Mouse (Mus musculus): ENCODE measurements at regions not wholly inside any gene's neighbourhood (a gene's known extent, or its start where the extent isn't known, plus 50 kb on each side); places are given as distances from the start of the nearest gene placed in this dataset.

DNA sequence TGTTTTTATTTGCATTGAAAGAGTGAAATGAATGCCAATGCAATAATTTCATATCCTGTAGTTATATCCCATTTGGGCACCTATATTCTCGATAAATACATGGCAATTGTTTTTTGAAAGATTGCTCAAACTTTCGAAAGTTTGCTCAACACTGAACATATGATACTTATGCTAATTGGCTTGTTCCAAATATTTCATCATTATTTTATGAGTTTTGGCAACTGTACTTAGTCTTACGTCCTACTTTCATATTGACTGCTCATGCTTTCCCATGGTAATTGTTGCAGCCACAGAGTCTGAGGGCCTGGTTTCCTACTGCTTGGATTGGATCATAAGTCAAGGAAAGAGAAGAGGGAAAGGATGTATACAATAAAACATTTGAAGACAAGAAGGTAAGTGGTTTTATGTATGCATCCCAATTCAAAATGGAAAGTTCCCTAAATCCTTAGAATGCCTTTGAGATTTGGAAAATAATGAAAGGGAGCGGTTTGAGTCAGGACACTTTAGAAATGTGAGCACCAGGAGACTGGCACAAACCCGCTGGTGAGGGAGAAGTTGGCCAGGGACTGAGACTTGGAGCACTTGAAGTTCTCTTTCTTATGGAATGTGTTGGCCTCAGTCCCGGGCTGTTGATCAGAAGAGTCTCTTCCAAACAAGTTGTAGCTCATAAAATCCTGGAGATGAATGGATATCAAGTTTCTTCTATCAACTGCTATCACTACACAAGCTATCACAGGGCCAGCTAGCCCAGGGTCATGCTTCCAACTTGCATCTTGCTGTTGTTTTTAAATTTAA lies 63.8 kb upstream of the Cblb start:
- no peak for TF ChIP-seq CTCF (IDR thresholded peaks at IDR 0.05; ENCODE audit: borderline replicate concordance, insufficient read depth, low read depth, low read length)
- DNase-seq = no peak
- Histone ChIP-seq H3K4me1 (ENCODE audit: control insufficient read depth, insufficient read depth, low read length) (no peaks in the 10 kb centered on the region), H3K27ac (ENCODE audit: insufficient read depth, low read length) (no peak overlapping the region), H3K27me3 (ENCODE audit: control insufficient read depth, insufficient read depth, low read length) (no peaks in the 10 kb centered on the region), H3K4me3 (replicated peaks; ENCODE audit: insufficient read depth, low read depth, low read length) (no peak overlapping the region)
- WGBS = 80% methylated on average over 6 of the region's 6 CpGs

Measured in cerebellum, adult 2 months (tissue).